ENCODE assay signal across 19 mouse cellular contexts in genomic region chr12:33014050-33014796, GRCm38 (mm10).
DNase-seq lines count a peak whose midpoint lies in the region; ATAC-seq and TF ChIP-seq lines count a peak whose summit lies in the region.
"Had no signal": no experiment of that assay in that cellular context is flagged by ENCODE, and none has a peak within 500 bp of the region (broad histone marks: within the 10 kb centered on the region; RNA-seq: fewer than 3 reads in every experiment).

No protein-coding gene starts in this region.

- DNase-seq in hindbrain, embryonic 11.5 days (ENCODE audit: low spot score): no peak
- no peak for DNase-seq in neural tube, embryonic 10.5 days (ENCODE audit: extremely low spot score, low spot score)
- DNase-seq in left cerebral cortex, adult 2 months (ENCODE audit: extremely low spot score in 1 of 2, low spot score in 2 of 2): no peak
- DNase-seq: adrenal gland, postnatal 36 days; cerebellum, adult 11-12 months; heart, postnatal 4 days; liver; right cerebral cortex, postnatal 14 days had no signal

- no peak overlapping the region for H3K4me3 ChIP-seq in hindbrain, embryonic 12.5 days
- no peak overlapping the region for H3K4me3 ChIP-seq in hindbrain, embryonic 11.5 days (ENCODE audit: low read depth, low read length)
- no peak overlapping the region for H3K4me3 ChIP-seq in neural tube, embryonic 13.5 days
- no peak overlapping the region for H3K4me3 ChIP-seq in midbrain, embryonic 13.5 days (replicated peaks)
- no peak overlapping the region for H3K4me3 ChIP-seq in left cerebral cortex, adult 2 months
- H3K4me3 ChIP-seq: embryonic facial prominence, embryonic 12.5 days; heart, embryonic 10.5 days; intestine, embryonic 15.5 days; limb, embryonic 10.5 days; liver, embryonic 15.5 days had no signal

- H3K4me1 ChIP-seq in hindbrain, embryonic 12.5 days: peaks cover 9% of the 10 kb centered on the region
- H3K4me1 ChIP-seq in hindbrain, embryonic 11.5 days (replicated peaks; ENCODE audit: control insufficient read depth, insufficient read depth, low read length): no peaks in the 10 kb centered on the region
- H3K4me1 ChIP-seq in neural tube, embryonic 13.5 days (replicated peaks): peaks cover 14% of the 10 kb centered on the region
- H3K4me1 ChIP-seq in midbrain, embryonic 13.5 days (replicated peaks): peaks cover 15% of the 10 kb centered on the region
- H3K4me1 ChIP-seq: heart, embryonic 10.5 days; intestine, embryonic 15.5 days; liver, embryonic 15.5 days had no signal

- intact Hi-C loops in left cerebral cortex, adult 2 months (cut with DNase I): loop anchor here (5.0 to 10.0 kb wide), 2 partner anchors 62 to 379 kb away; partner anchors contain the start of gene Sypl

- peak; percentile 49; the same call in 1 of the 2 replicates for ATAC-seq in hindbrain, embryonic 12.5 days (ENCODE audit: low FRiP score)
- ATAC-seq in hindbrain, embryonic 11.5 days (ENCODE audit: low FRiP score): no peak
- ATAC-seq in neural tube, embryonic 13.5 days (ENCODE audit: low read depth): no peak
- peak; percentile 62 for ATAC-seq in midbrain, embryonic 13.5 days
- ATAC-seq in monocyte, adult 5-6 weeks (replicated peaks; ENCODE audit: insufficient number of reproducible peaks, low FRiP score, low TSS enrichment, poor library complexity, severe bottlenecking): no peak
- ATAC-seq: intestine, embryonic 15.5 days; Patski had no signal

- TF ChIP-seq CTCF in left cerebral cortex, adult 2 months (IDR thresholded peaks at IDR 0.05): no peak

- H3K27ac ChIP-seq in hindbrain, embryonic 12.5 days: no peak overlapping the region
- no peak overlapping the region for H3K27ac ChIP-seq in hindbrain, embryonic 11.5 days (ENCODE audit: low read depth, low read length)
- H3K27ac ChIP-seq in neural tube, embryonic 13.5 days (replicated peaks): peak overlapping the region; percentile 54; the same call in 1 of the 2 replicates
- peak overlapping the region; percentile 67 for H3K27ac ChIP-seq in midbrain, embryonic 13.5 days
- H3K27ac ChIP-seq in left cerebral cortex, adult 2 months: no peak overlapping the region
- H3K27ac ChIP-seq: embryonic facial prominence, embryonic 12.5 days; heart, embryonic 10.5 days; intestine, embryonic 15.5 days; limb, embryonic 10.5 days; liver, embryonic 15.5 days; macrophage had no signal

- 50% methylated on average over 7 of the region's 7 CpGs for WGBS in hindbrain, embryonic 12.5 days
- 61% methylated on average over 7 of the region's 7 CpGs for WGBS in hindbrain, embryonic 11.5 days
- 37% methylated on average over 7 of the region's 7 CpGs for WGBS in neural tube, embryonic 13.5 days
- WGBS in midbrain, embryonic 13.5 days: 40% methylated on average over 7 of the region's 7 CpGs

- no peak overlapping the region for H3K9ac ChIP-seq in hindbrain, embryonic 12.5 days
- no peak overlapping the region for H3K9ac ChIP-seq in hindbrain, embryonic 11.5 days (ENCODE audit: low read depth, low read length)
- no peak overlapping the region for H3K9ac ChIP-seq in neural tube, embryonic 13.5 days
- H3K9ac ChIP-seq in midbrain, embryonic 13.5 days (replicated peaks): no peak overlapping the region
- H3K9ac ChIP-seq: embryonic facial prominence, embryonic 12.5 days; intestine, embryonic 15.5 days; liver, embryonic 15.5 days had no signal

- H3K27me3 ChIP-seq in hindbrain, embryonic 12.5 days: 0 out of 2 replicates have a peak, but pooled peaks cover 4% of the 10 kb centered on the region
- no peaks in the 10 kb centered on the region for H3K27me3 ChIP-seq in hindbrain, embryonic 11.5 days (ENCODE audit: control insufficient read depth, insufficient read depth, low read length)
- no peaks in the 10 kb centered on the region for H3K27me3 ChIP-seq in neural tube, embryonic 13.5 days
- no peaks in the 10 kb centered on the region for H3K27me3 ChIP-seq in midbrain, embryonic 13.5 days
- H3K27me3 ChIP-seq: embryonic facial prominence, embryonic 12.5 days; intestine, embryonic 15.5 days had no signal

- 0 out of 2 replicates have a peak, but pooled peaks cover 3% of the 10 kb centered on the region for H3K9me3 ChIP-seq in hindbrain, embryonic 12.5 days (replicated peaks)
- no peaks in the 10 kb centered on the region for H3K9me3 ChIP-seq in hindbrain, embryonic 11.5 days (ENCODE audit: control insufficient read depth, low read length)
- no peaks in the 10 kb centered on the region for H3K9me3 ChIP-seq in neural tube, embryonic 13.5 days
- H3K9me3 ChIP-seq in midbrain, embryonic 13.5 days: no peaks in the 10 kb centered on the region
- H3K9me3 ChIP-seq: embryonic facial prominence, embryonic 12.5 days; heart, embryonic 10.5 days; intestine, embryonic 15.5 days; limb, embryonic 10.5 days; liver, embryonic 15.5 days had no signal

- H3K4me2 ChIP-seq in hindbrain, embryonic 12.5 days (replicated peaks): no peak overlapping the region
- H3K4me2 ChIP-seq in hindbrain, embryonic 11.5 days (replicated peaks; ENCODE audit: low read depth, low read length): no peak overlapping the region
- H3K4me2 ChIP-seq in neural tube, embryonic 13.5 days: no peak overlapping the region
- no peak overlapping the region for H3K4me2 ChIP-seq in midbrain, embryonic 13.5 days (replicated peaks)
- H3K4me2 ChIP-seq: embryonic facial prominence, embryonic 12.5 days; intestine, embryonic 15.5 days; liver, embryonic 15.5 days had no signal

- no peaks in the 10 kb centered on the region for H3K36me3 ChIP-seq in hindbrain, embryonic 12.5 days
- H3K36me3 ChIP-seq in hindbrain, embryonic 11.5 days (ENCODE audit: control insufficient read depth, insufficient read depth, low read length): no peaks in the 10 kb centered on the region
- no peaks in the 10 kb centered on the region for H3K36me3 ChIP-seq in neural tube, embryonic 13.5 days
- no peaks in the 10 kb centered on the region for H3K36me3 ChIP-seq in midbrain, embryonic 13.5 days
- H3K36me3 ChIP-seq: embryonic facial prominence, embryonic 12.5 days; heart, embryonic 10.5 days; intestine, embryonic 15.5 days; limb, embryonic 10.5 days; liver, embryonic 15.5 days had no signal

Comparison
In these comparisons a context has a peak if more than half of its experiments do, and no peak if none do; other contexts are left out.
1. ATAC-seq: peak in hindbrain, embryonic 12.5 days (single experiment) and midbrain, embryonic 13.5 days (single experiment); none in hindbrain, embryonic 11.5 days (single experiment), neural tube, embryonic 13.5 days (single experiment) and monocyte, adult 5-6 weeks (single experiment).
2. H3K27ac ChIP-seq: peak in neural tube, embryonic 13.5 days (single experiment) and midbrain, embryonic 13.5 days (single experiment); none in hindbrain, embryonic 12.5 days (single experiment), hindbrain, embryonic 11.5 days (single experiment) and left cerebral cortex, adult 2 months (single experiment).